Mouse (Mus musculus): ENCODE results near the gene Olfr1000.
"Not testable (repeated sequence)": the region's sequence is repeated elsewhere in the genome, so short reads cannot be mapped to it uniquely, and the experiment has no call there.

- TF ChIP-seq EP300, CTCF (IDR thresholded peaks at IDR 0.05): not testable (repeated sequence)
Measured at GRCm38 (mm10) chr2:85588648-85589047, 23.1 kb downstream of the Olfr1000 start, which contains the start of gene Olfr998.

Measured in lung, postnatal 0 days (tissue).